Mouse (Mus musculus) CH12.LX (cell line): ENCODE measurements around the gene Aldh4a1. TPM values are rescaled to one million over a fixed set of nuclear protein-coding genes. Genes with fewer than 3 reads are reported as not detected.

Experiments used
- DNase-seq: peaks from one replicate; pipeline ENCODE4 v3.0.0-alpha.2; 2013; ENCODE audit errors: extremely low read depth
- H3K27ac ChIP-seq: 2 replicates; pipeline ENCODE4 v1.5.1; 2012; ENCODE audit warnings: low read depth, mild to moderate bottlenecking, control low read depth, moderate library complexity; ENCODE audit not compliant: insufficient read depth
- H3K27me3 ChIP-seq: replicated peaks from 2 replicates; pipeline ENCODE3; 2012; ENCODE audit warnings: inconsistent platforms
- H3K36me3 ChIP-seq, 2 experiments: replicated peaks in 1 of 2; 2 replicates each; pipeline versions ENCODE3 to v1.6.1; 2012; ENCODE audit warnings: inconsistent platforms in 1 of 2, low read length in 1 of 2, mild to moderate bottlenecking in 1 of 2, mixed read lengths in 1 of 2, moderate library complexity in 1 of 2; ENCODE audit not compliant: control insufficient read depth in 1 of 2, insufficient read depth in 1 of 2
- H3K4me1 ChIP-seq, 2 experiments: 2 replicates each; pipeline ENCODE4 v1.6.1; 2012; ENCODE audit warnings: inconsistent platforms in 1 of 2, moderate library complexity in 1 of 2; ENCODE audit not compliant: insufficient read depth in 2 of 2, control insufficient read depth in 1 of 2
- H3K4me2 ChIP-seq: 2 replicates; pipeline ENCODE4 v1.6.1; 2012; ENCODE audit warnings: low read depth, mild to moderate bottlenecking, control low read depth; ENCODE audit not compliant: poor library complexity, insufficient read depth, severe bottlenecking
- H3K4me3 ChIP-seq, 3 experiments: fragments of 150-350 bp in 1 of 3; sonication (generic) in 1 of 3; replicated peaks in 1 of 3; 2 replicates each; pipeline versions ENCODE3 to v1.5.1; 2011 to 2012; ENCODE audit warnings: low read depth in 2 of 3, low read length in 2 of 3, mild to moderate bottlenecking in 2 of 3, moderate library complexity in 2 of 3, control low read depth in 1 of 3, improper control_type of control experiment in 1 of 3, inconsistent platforms in 1 of 3, mixed read lengths in 1 of 3; ENCODE audit not compliant: poor library complexity in 1 of 3
- H3K79me2 ChIP-seq: replicated peaks from 2 replicates; pipeline ENCODE4 v1.6.1; 2012; ENCODE audit warnings: mild to moderate bottlenecking, moderate library complexity; ENCODE audit not compliant: control insufficient read depth, poor library complexity, insufficient read depth, severe bottlenecking; ENCODE audit errors: extremely low read depth
- H3K9ac ChIP-seq: 2 replicates; pipeline ENCODE4 v1.6.1; 2012; ENCODE audit warnings: low read depth, mild to moderate bottlenecking, control low read depth, moderate library complexity; ENCODE audit not compliant: insufficient read depth
- H3K9me3 ChIP-seq: replicated peaks from 2 replicates; pipeline ENCODE3; 2012; ENCODE audit warnings: low read length, inconsistent platforms, mixed read lengths
- CHD1 ChIP-seq: IDR thresholded peaks from 2 replicates; pipeline ENCODE4 v1.6.1; 2012; ENCODE audit warnings: low read depth, low read length, improper control_type of control experiment, inconsistent platforms
- CTCF ChIP-seq, 2 experiments: IDR thresholded peaks in 1 of 2; conservative IDR thresholded peaks in 1 of 2; 2 replicates each; pipeline ENCODE4 v1.5.1; 2011 to 2012; ENCODE audit warnings: low read depth in 2 of 2, low read length in 2 of 2, improper control_type of control experiment in 1 of 2, inconsistent platforms in 1 of 2, mild to moderate bottlenecking in 1 of 2, moderate library complexity in 1 of 2
- E2F4 ChIP-seq: IDR thresholded peaks from 2 replicates; pipeline ENCODE4 v1.6.1; 2011; ENCODE audit warnings: low read depth, low read length, improper control_type of control experiment; ENCODE audit not compliant: insufficient replicate concordance
- ETS1 ChIP-seq: conservative IDR thresholded peaks from 2 replicates; pipeline ENCODE4 v1.6.1; 2012; ENCODE audit warnings: low read depth, mild to moderate bottlenecking, inconsistent platforms, low read length, improper control_type of control experiment, moderate library complexity
- GABPA ChIP-seq: IDR thresholded peaks from 2 replicates; pipeline ENCODE4 v1.6.1; 2012; ENCODE audit warnings: low read depth, low read length, improper control_type of control experiment, inconsistent platforms; ENCODE audit not compliant: insufficient replicate concordance
- IRF4 ChIP-seq: IDR thresholded peaks from 2 replicates; pipeline ENCODE4 v1.6.1; 2014; ENCODE audit warnings: low read depth, mild to moderate bottlenecking, inconsistent platforms, low read length, improper control_type of control experiment
- JUND ChIP-seq: conservative IDR thresholded peaks from 2 replicates; pipeline ENCODE4 v1.6.1; 2011; ENCODE audit warnings: low read depth, low read length, improper control_type of control experiment
- MAX ChIP-seq: IDR thresholded peaks from 2 replicates; pipeline ENCODE4 v1.6.1; 2011; ENCODE audit warnings: low read length, improper control_type of control experiment
- MAZ ChIP-seq: IDR thresholded peaks from 2 replicates; pipeline ENCODE4 v1.6.1; 2012; ENCODE audit warnings: low read depth, mild to moderate bottlenecking, inconsistent platforms, low read length, improper control_type of control experiment, moderate library complexity
- MXI1 ChIP-seq: IDR thresholded peaks from 2 replicates; pipeline ENCODE4 v1.6.1; 2011; ENCODE audit warnings: mild to moderate bottlenecking, low read depth, low read length, improper control_type of control experiment
- NELFE ChIP-seq: IDR thresholded peaks from 2 replicates; pipeline ENCODE4 v1.6.1; 2011; ENCODE audit warnings: low read depth, low read length, improper control_type of control experiment
- RAD21 ChIP-seq: IDR thresholded peaks from 2 replicates; pipeline ENCODE4 v1.6.1; 2011; ENCODE audit warnings: low read depth, mild to moderate bottlenecking, low read length, improper control_type of control experiment, moderate library complexity
- RCOR1 ChIP-seq: conservative IDR thresholded peaks from 2 replicates; pipeline ENCODE4 v1.6.1; 2012; ENCODE audit warnings: low read depth, mild to moderate bottlenecking, inconsistent platforms, low read length, improper control_type of control experiment
- SMC3 ChIP-seq: IDR thresholded peaks from 2 replicates; pipeline ENCODE4 v1.6.1; 2011; ENCODE audit warnings: low read depth, low read length, improper control_type of control experiment
- TBP ChIP-seq: conservative IDR thresholded peaks from 2 replicates; pipeline ENCODE4 v1.6.1; 2011; ENCODE audit warnings: low read depth, low read length, improper control_type of control experiment
- UBTF ChIP-seq: IDR thresholded peaks from 2 replicates; pipeline ENCODE4 v1.6.1; 2012; ENCODE audit warnings: low read depth, mild to moderate bottlenecking, inconsistent platforms, low read length, improper control_type of control experiment, moderate library complexity
- USF1 ChIP-seq: IDR thresholded peaks from 2 replicates; pipeline ENCODE4 v1.6.1; 2014; ENCODE audit warnings: low read depth, mild to moderate bottlenecking, inconsistent platforms, low read length, improper control_type of control experiment
- ZMIZ1 ChIP-seq: IDR thresholded peaks from 2 replicates; pipeline ENCODE4 v1.6.1; 2012; ENCODE audit warnings: low read depth, mild to moderate bottlenecking, inconsistent platforms, low read length, improper control_type of control experiment
- ZNF384 ChIP-seq: IDR thresholded peaks from 2 replicates; pipeline ENCODE4 v1.6.1; 2012; ENCODE audit warnings: low read depth, low read length, improper control_type of control experiment, inconsistent platforms
- dilution Hi-C: fragments of 300-500 bp; cut with MboI; formaldehyde crosslinking; loops from 2 replicates; pipeline ENCODE4 v1.14.3; 2020; ENCODE audit warnings: low sequenced_read_pairs; ENCODE audit not compliant: extremely low pct_unique_long_range_greater_than_20kb, extremely low pct_ligation_motif_present
- in situ Hi-C: fragments of 300-500 bp; cut with MboI; formaldehyde crosslinking; loops from 3 replicates; pipeline ENCODE4 v1.14.3; 2019; ENCODE audit warnings: low sequenced_read_pairs, low pct_ligation_motif_present, low pct_unique_long_range_greater_than_20kb, mixed read lengths
- polyA plus RNA-seq: library from polyadenylated mRNA; unstranded; fragments of >175 nt; gene quantifications from 2 replicates; pipeline ENCODE4 v1.2.1, GENCODE M21; 2012; ENCODE audit warnings: low read depth; ENCODE audit not compliant: insufficient read length
- total RNA-seq, 2 experiments: library from RNA; depleted of rRNA; stranded (reverse); fragments of 300-350 nt in 1 of 2; fragments of >200 nt in 1 of 2; gene quantifications; 2 replicates each; pipeline ENCODE4 v1.2.3; 2012 to 2014

The Aldh4a1 gene
- total and polyA plus RNA-seq, 3 experiments, result 6.5 to 18.0 (median 6.5) TPM

DNA sequence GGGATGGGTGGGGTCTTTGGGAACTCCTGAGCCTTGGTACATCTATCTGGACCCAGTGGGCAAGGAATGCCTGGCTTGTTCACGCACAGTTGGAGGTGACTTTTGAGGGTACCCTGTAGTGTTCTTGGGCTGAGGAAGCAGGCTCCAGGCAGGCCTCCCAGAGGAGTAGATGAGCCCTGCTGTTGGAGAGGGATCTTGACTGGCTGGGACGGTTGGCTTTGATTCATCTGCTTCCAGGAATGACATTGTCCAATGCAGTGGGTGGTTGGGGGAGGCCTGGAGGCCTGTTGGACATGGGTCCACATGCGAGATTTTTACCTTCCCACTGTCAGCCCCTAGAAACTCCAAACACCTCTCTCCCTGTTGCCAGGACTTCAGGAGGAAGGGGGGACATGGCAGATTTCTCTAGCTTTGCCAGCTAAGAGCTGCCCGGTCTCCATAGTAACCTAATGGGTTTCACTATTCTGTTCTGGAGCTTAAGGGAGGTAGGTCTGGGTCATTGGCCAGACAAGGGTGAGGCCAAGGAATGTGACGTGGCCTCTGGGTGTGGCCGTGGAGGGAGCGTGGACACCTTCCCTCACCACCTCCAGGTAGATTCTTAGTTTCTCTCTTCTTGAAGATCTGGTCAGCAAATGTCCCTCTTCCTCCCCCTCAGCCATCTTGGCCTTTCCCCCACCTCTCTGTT is 9.0 kb downstream of the Aldh4a1 start:
- Histone ChIP-seq H3K79me2 (no peaks in the 10 kb centered on the region), H3K27ac (no peak overlapping the region), H3K4me3 (no peak overlapping the region), H3K4me1 (0 out of 4 replicates have a peak, but pooled peaks cover 0 to 2% of the 10 kb centered on the region in 2 experiments), H3K27me3 (no peaks in the 10 kb centered on the region), H3K9me3 (no peaks in the 10 kb centered on the region), H3K4me2 (no peak overlapping the region), H3K9ac (no peak overlapping the region), H3K36me3 (peaks cover 6 to 15% of the 10 kb centered on the region in 2 experiments)
- in situ Hi-C loops (no loop called here), dilution Hi-C loops (no loop called here)
- no peak for DNase-seq
- TF ChIP-seq E2F4, result no peak
- no peak for TF ChIP-seq ETS1
- TF ChIP-seq USF1, result no peak
- no peak for TF ChIP-seq TBP
- no peak for TF ChIP-seq ZNF384
- TF ChIP-seq CTCF (conservative IDR thresholded peaks at IDR 0.05 in 1 of 2, IDR thresholded peaks at IDR 0.05 in 1 of 2; ENCODE audit: low read depth in 2 of 2, low read length in 2 of 2), result no peak
- no peak for TF ChIP-seq MXI1
- no peak for TF ChIP-seq MAX
- no peak for TF ChIP-seq SMC3

DNA sequence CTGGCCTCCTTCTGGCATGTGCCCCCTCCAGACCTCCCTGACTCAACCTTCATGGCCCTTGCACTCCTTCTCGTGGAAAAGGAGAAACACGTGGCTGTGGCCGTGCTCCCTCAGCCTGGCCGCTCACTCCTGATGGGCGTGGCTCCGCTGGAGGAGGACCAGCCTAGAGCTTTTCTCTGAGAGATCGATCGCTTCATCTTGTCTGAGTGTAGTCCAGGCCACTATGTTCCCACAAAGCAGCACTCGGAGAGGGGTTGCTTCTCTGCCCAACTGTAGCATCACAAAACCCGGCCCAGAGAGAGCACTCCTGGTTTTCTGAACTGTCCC is 9.6 kb downstream of the Aldh4a1 start:
- H3K36me3 ChIP-seq, result peaks cover 10 to 20% of the 10 kb centered on the region in 2 experiments
- no peaks in the 10 kb centered on the region for H3K9me3 ChIP-seq
- no peak overlapping the region for H3K4me3 ChIP-seq
- DNase-seq, result no peak
- in situ Hi-C loops, result no loop called here
- TF ChIP-seq ZNF384 (no peak), NELFE (no peak), ZMIZ1 (no peak), MAZ (no peak), GABPA (no peak), UBTF (no peak), USF1 (no peak), JUND (no peak), IRF4 (no peak), CHD1 (no peak), RAD21 (no peak), RCOR1 (no peak), TBP (no peak)
- TF ChIP-seq, all 38 proteins: peak for 0
- H3K4me2 ChIP-seq, result no peak overlapping the region
- 0 out of 4 replicates have a peak, but pooled peaks cover 0 to 2% of the 10 kb centered on the region in 2 experiments for H3K4me1 ChIP-seq
- H3K27ac ChIP-seq, result no peak overlapping the region
- dilution Hi-C loops, result no loop called here
- no peaks in the 10 kb centered on the region for H3K79me2 ChIP-seq
- no peak overlapping the region for H3K9ac ChIP-seq
- no peaks in the 10 kb centered on the region for H3K27me3 ChIP-seq
